Mouse (Mus musculus) lung, postnatal 0 days (tissue): Measurements from ENCODE around the gene Foxn4. TPM values are rescaled to one million over a fixed set of nuclear protein-coding genes. Genes with fewer than 3 reads are reported as not detected.
A peak's percentile ranks its signal among the peaks of the same experiment; 100 is the strongest.

Experiments
- ATAC-seq: fragments of 200-750 bp; cut with Nextera tagmentation; 2 replicates; pipeline ENCODE4 v1.8.0; 2017; ENCODE audit warnings: moderate library complexity
- DNase-seq: peaks from one replicate; pipeline ENCODE4 v3.0.0-alpha.2; 2016; ENCODE audit warnings: low spot score
- H3K27ac ChIP-seq: fragments of 300-500 bp; sonication (generic); 2 replicates; pipeline ENCODE4 v1.5.1; 2014; ENCODE audit warnings: antibody characterized with exemption, mild to moderate bottlenecking, low read length, mixed read lengths
- H3K27me3 ChIP-seq: fragments of 300-500 bp; sonication (generic); replicated peaks from 2 replicates; pipeline ENCODE4 v1.6.1; 2014; ENCODE audit warnings: low read length, mixed read lengths; ENCODE audit not compliant: insufficient read depth
- H3K36me3 ChIP-seq: fragments of 300-500 bp; sonication (generic); 2 replicates; pipeline ENCODE4 v1.6.1; 2014; ENCODE audit warnings: low read length, mixed read lengths; ENCODE audit not compliant: insufficient read depth
- H3K4me1 ChIP-seq: fragments of 300-500 bp; sonication (generic); 2 replicates; pipeline ENCODE4 v1.6.1; 2014; ENCODE audit warnings: antibody characterized with exemption, low read depth, low read length, mixed read lengths; ENCODE audit not compliant: insufficient read depth
- H3K4me2 ChIP-seq: fragments of 300-500 bp; sonication (generic); replicated peaks from 2 replicates; pipeline ENCODE4 v1.6.1; 2014; ENCODE audit warnings: low read depth, mild to moderate bottlenecking, low read length, moderate library complexity, mixed read lengths
- H3K4me3 ChIP-seq: fragments of 300-500 bp; sonication (generic); 2 replicates; pipeline ENCODE4 v1.5.1; 2014; ENCODE audit warnings: low read depth, low read length
- H3K9ac ChIP-seq: fragments of 300-500 bp; sonication (generic); replicated peaks from 2 replicates; pipeline ENCODE4 v1.6.1; 2014; ENCODE audit warnings: low read depth, mild to moderate bottlenecking
- H3K9me3 ChIP-seq: fragments of 300-500 bp; sonication (generic); 2 replicates; pipeline ENCODE4 v1.6.1; 2016; ENCODE audit warnings: low read length, mixed read lengths
- CTCF ChIP-seq: IDR thresholded peaks from 2 replicates; pipeline ENCODE4 v1.5.1; 2016; ENCODE audit warnings: antibody characterized with exemption, mild to moderate bottlenecking
- EP300 ChIP-seq: IDR thresholded peaks from 2 replicates; pipeline ENCODE4 v1.6.1; 2016; ENCODE audit warnings: antibody characterized with exemption, mild to moderate bottlenecking, control low read depth
- WGBS: fragments of 180-500 bp; shearing (Covaris S2); extraction: QIAGEN DNeasy Blood & Tissue Kit; methylation state at CpG from one replicate; pipeline ENCODE4 v1.1.7; 2014; 5-methylcytosine and 5-hydroxymethylcytosine counted together
- polyA plus RNA-seq: library from polyadenylated mRNA; unstranded; fragments of >200 nt; fragmentation: Nextera tagmentation; extraction: Ambion mirVana; gene quantifications from 2 replicates; pipeline ENCODE4 v1.2.1, GENCODE M21; 2015

Gene Foxn4
- polyA plus RNA-seq, 1 experiment from 2014 or later = 0.81 TPM

GRCm38 (mm10) chr5:114239737-114240136 lies 33.9 kb downstream of the Foxn4 start:
- Histone ChIP-seq H3K4me3 (no peak overlapping the region), H3K9ac (no peak overlapping the region), H3K27ac (no peak overlapping the region), H3K4me1 (no peaks in the 10 kb centered on the region), H3K4me2 (no peak overlapping the region), H3K27me3 (no peaks in the 10 kb centered on the region), H3K9me3 (no peaks in the 10 kb centered on the region), H3K36me3 (no peaks in the 10 kb centered on the region)
- no peak for DNase-seq
- ATAC-seq = no peak
- 43% methylated on average over 14 of the region's 14 CpGs for WGBS
- TF ChIP-seq CTCF (no peak), EP300 (no peak)

- no peak overlapping the region for H3K4me2 ChIP-seq
- H3K36me3 ChIP-seq = no peaks in the 10 kb centered on the region
These were observed 34.7 kb downstream of the Foxn4 start for GRCm38 (mm10) chr5:114238924-114239323.

GRCm38 (mm10) chr5:114228901-114229300 lies 44.7 kb downstream of the Foxn4 start:
- Histone ChIP-seq H3K36me3 (0 out of 2 replicates have a peak, but pooled peaks cover 3% of the 10 kb centered on the region), H3K4me2 (no peak overlapping the region), H3K4me3 (no peak overlapping the region), H3K4me1 (no peaks in the 10 kb centered on the region), H3K27me3 (no peaks in the 10 kb centered on the region), H3K27ac (no peak overlapping the region), H3K9ac (no peak overlapping the region), H3K9me3 (no peaks in the 10 kb centered on the region)
- WGBS = 60% methylated on average over 5 of the region's 5 CpGs
- TF ChIP-seq EP300 (no peak), CTCF (no peak)
- peak; percentile 10 for DNase-seq
- ATAC-seq = no peak

More at GRCm38 (mm10) chr5:114238924-114239323, 34.7 kb downstream of the Foxn4 start:
- DNase-seq = no peak
- Histone ChIP-seq H3K4me1 (no peaks in the 10 kb centered on the region), H3K9me3 (no peaks in the 10 kb centered on the region), H3K4me3 (no peak overlapping the region), H3K27ac (no peak overlapping the region), H3K27me3 (no peaks in the 10 kb centered on the region), H3K9ac (no peak overlapping the region)
- TF ChIP-seq CTCF (no peak), EP300 (no peak)
- ATAC-seq = no peak
- 21% methylated on average over 7 of the region's 7 CpGs for WGBS

DNA sequence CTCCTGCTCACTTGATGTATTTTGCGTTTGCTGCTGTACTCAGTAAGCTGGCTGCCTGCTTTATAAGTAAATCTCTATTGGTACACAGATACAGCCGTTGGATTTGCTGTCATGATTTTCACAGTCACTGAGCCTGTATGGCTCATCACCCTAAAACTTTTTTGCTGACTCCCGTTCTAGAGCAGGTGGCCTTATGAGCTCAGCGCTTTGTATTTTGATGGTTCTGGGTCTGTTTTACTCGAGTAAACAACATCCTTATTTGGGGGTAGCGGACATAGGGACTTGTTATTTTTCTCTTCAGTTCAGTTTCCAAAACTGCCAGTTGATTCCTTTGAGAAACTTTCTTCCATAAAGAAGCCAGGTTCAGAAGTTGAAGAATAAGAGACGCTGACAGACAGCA lies 47.6 kb downstream of the Foxn4 start:
- no peak overlapping the region for H3K9ac ChIP-seq
- TF ChIP-seq EP300 (no peak), CTCF (no peak)
- H3K4me3 ChIP-seq = no peak overlapping the region
- 0 out of 2 replicates have a peak, but pooled peaks cover 3% of the 10 kb centered on the region for H3K36me3 ChIP-seq
- WGBS = 91% methylated on average over 7 of the region's 7 CpGs
- H3K9me3 ChIP-seq = no peaks in the 10 kb centered on the region
- no peaks in the 10 kb centered on the region for H3K27me3 ChIP-seq
- ATAC-seq (no peak), DNase-seq (no peak)
- no peak overlapping the region for H3K4me2 ChIP-seq
- no peak overlapping the region for H3K27ac ChIP-seq
- H3K4me1 ChIP-seq = no peaks in the 10 kb centered on the region

GRCm38 (mm10) chr5:114218771-114219170 lies 54.8 kb downstream of the Foxn4 start:
- Histone ChIP-seq H3K4me2 (no peak overlapping the region), H3K9ac (no peak overlapping the region), H3K4me3 (no peak overlapping the region), H3K4me1 (no peaks in the 10 kb centered on the region), H3K27ac (no peak overlapping the region), H3K27me3 (no peaks in the 10 kb centered on the region), H3K9me3 (no peaks in the 10 kb centered on the region), H3K36me3 (no peaks in the 10 kb centered on the region)
- ATAC-seq (no peak), DNase-seq (no peak)
- TF ChIP-seq CTCF (no peak), EP300 (no peak)
- WGBS = 69% methylated on average over 14 of the region's 14 CpGs

DNA sequence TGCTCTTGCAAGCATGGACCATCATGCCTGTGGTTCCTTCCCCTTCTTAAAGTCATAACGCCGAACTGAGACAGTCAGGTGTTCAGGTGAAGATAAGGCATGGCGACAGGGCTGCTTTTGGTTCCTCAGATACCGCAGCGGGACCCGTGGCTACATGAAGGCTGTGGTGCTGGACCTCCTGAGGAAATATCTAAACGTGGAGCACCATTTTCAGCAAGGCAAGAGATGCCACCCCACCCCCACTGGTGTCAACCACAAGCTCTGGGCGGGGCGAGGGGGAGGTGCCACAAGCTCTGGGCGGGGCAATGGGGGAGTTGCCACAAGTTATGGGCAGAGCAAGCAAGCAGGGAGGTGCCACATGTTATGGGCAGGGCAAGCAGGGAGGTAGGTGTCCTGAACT lies 60.4 kb downstream of the Foxn4 start:
- TF ChIP-seq EP300 = no peak
- ATAC-seq = no peak
- WGBS = 59% methylated on average over 10 of the region's 10 CpGs
- no peak overlapping the region for H3K27ac ChIP-seq
- H3K36me3 ChIP-seq = no peaks in the 10 kb centered on the region
- no peak overlapping the region for H3K9ac ChIP-seq
- H3K9me3 ChIP-seq = no peaks in the 10 kb centered on the region
- H3K27me3 ChIP-seq = no peaks in the 10 kb centered on the region
- no peaks in the 10 kb centered on the region for H3K4me1 ChIP-seq
- H3K4me2 ChIP-seq = no peak overlapping the region
- H3K4me3 ChIP-seq = no peak overlapping the region
- DNase-seq = no peak

DNA sequence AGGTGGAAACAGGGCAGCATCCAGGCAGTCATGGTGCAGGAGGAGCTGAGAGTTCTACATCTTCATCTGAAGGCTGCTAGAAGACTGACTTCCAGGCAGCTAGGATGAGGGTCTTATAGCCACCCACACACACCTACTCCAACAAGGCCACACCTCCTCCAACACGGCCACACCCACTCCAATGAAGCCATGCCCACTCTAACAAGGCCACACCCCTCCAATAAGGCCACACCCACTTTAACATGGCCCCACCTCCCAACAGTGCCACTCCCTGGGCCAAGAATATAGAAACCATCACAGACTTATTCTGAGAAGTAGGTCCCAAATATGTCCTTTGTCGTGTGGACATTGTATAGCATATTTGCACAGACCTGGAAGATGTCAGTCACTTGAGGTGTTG lies 67.4 kb downstream of the Foxn4 start:
- WGBS = 63% methylated on average over 2 of the region's 2 CpGs
- Histone ChIP-seq H3K4me1 (no peaks in the 10 kb centered on the region), H3K27ac (no peak overlapping the region), H3K4me3 (no peak overlapping the region), H3K9ac (no peak overlapping the region), H3K9me3 (no peaks in the 10 kb centered on the region), H3K27me3 (no peaks in the 10 kb centered on the region), H3K4me2 (no peak overlapping the region), H3K36me3 (no peaks in the 10 kb centered on the region)
- ATAC-seq (no peak), DNase-seq (no peak)
- TF ChIP-seq CTCF (no peak), EP300 (no peak)

Other genes with a start within 250 kb of the Foxn4 start
- 8.3 and 8.7 TPM in 2 replicates for gene Usp30, start 208.3 kb downstream of the Foxn4 start, polyA plus RNA-seq
- gene Svop, start 182.2 kb downstream of the Foxn4 start, polyA plus RNA-seq = not detected in 2 replicates
- gene Alkbh2, start 145.6 kb downstream of the Foxn4 start, polyA plus RNA-seq = 4.1 and 4.3 TPM in 2 replicates
- gene Ung, start 143.4 kb downstream of the Foxn4 start, polyA plus RNA-seq = 4.5 and 5.5 TPM in 2 replicates
- gene Acacb, start 127.3 kb downstream of the Foxn4 start, polyA plus RNA-seq = 0.54 and 1.3 TPM in 2 replicates
- gene Myo1h, start 15.4 kb upstream of the Foxn4 start, polyA plus RNA-seq = 3.1 and 3.4 TPM in 2 replicates
- gene Kctd10, start 106.7 kb upstream of the Foxn4 start, polyA plus RNA-seq = 223 and 230 TPM in 2 replicates
- 28.9 and 30.1 TPM in 2 replicates for gene Ube3b, start 106.8 kb upstream of the Foxn4 start, polyA plus RNA-seq
- gene Mmab, start 170.3 kb upstream of the Foxn4 start, polyA plus RNA-seq = 11.1 and 12.8 TPM in 2 replicates
- 28.9 and 30.1 TPM in 2 replicates for gene Mvk, start 170.5 kb upstream of the Foxn4 start, polyA plus RNA-seq